Mouse (Mus musculus) heart, embryonic 16.5 days (tissue): ENCODE results near the gene Mrgbp. TPM values are rescaled to one million over a fixed set of nuclear protein-coding genes. Genes with fewer than 3 reads are reported as not detected.

Source experiments
- ATAC-seq: fragments of 200-750 bp; cut with Nextera tagmentation; replicated peaks from 2 replicates; pipeline ENCODE4 v1.8.0; 2017; ENCODE audit warnings: moderate number of reproducible peaks; ENCODE audit not compliant: insufficient read depth, low FRiP score; ENCODE audit errors: extremely low read depth
- H3K27ac ChIP-seq: fragments of 300-500 bp; sonication (generic); 2 replicates; pipeline ENCODE4 v1.5.1; 2014; ENCODE audit warnings: mild to moderate bottlenecking, low read length, control low read depth, moderate library complexity
- H3K27me3 ChIP-seq: fragments of 300-500 bp; sonication (generic); 2 replicates; pipeline ENCODE4 v1.6.1; 2014; ENCODE audit warnings: low read length, mixed read lengths; ENCODE audit not compliant: control insufficient read depth, insufficient read depth
- H3K36me3 ChIP-seq: fragments of 300-500 bp; sonication (generic); 2 replicates; pipeline ENCODE4 v1.6.1; 2014; ENCODE audit not compliant: control insufficient read depth, insufficient read depth
- H3K4me1 ChIP-seq: fragments of 300-500 bp; sonication (generic); 2 replicates; pipeline ENCODE4 v1.6.1; 2014; ENCODE audit warnings: low read length, mixed read lengths; ENCODE audit not compliant: control insufficient read depth, insufficient read depth
- H3K4me2 ChIP-seq: fragments of 300-500 bp; sonication (generic); 2 replicates; pipeline ENCODE4 v1.6.1; 2014; ENCODE audit warnings: low read depth, mild to moderate bottlenecking, control low read depth, low read length
- H3K4me3 ChIP-seq: fragments of 300-500 bp; sonication (generic); 2 replicates; pipeline ENCODE4 v1.5.1; 2014; ENCODE audit warnings: mild to moderate bottlenecking, control low read depth, low read length
- H3K9ac ChIP-seq: fragments of 300-500 bp; sonication (generic); 2 replicates; pipeline ENCODE4 v1.6.1; 2014; ENCODE audit warnings: low read length, control low read depth
- H3K9me3 ChIP-seq: fragments of 300-500 bp; sonication (generic); replicated peaks from 2 replicates; pipeline ENCODE4 v1.6.1; 2016; ENCODE audit warnings: low read length; ENCODE audit not compliant: control insufficient read depth
- WGBS: fragments of 180-500 bp; shearing (Covaris S2); extraction: QIAGEN DNeasy Blood & Tissue Kit; methylation state at CpG from one replicate; pipeline ENCODE4 v1.1.7; 2014; 5-methylcytosine and 5-hydroxymethylcytosine counted together
- polyA plus RNA-seq: library from polyadenylated mRNA; unstranded; fragments of >200 nt; fragmentation: Nextera tagmentation; extraction: Ambion mirVana; gene quantifications from 2 replicates; pipeline ENCODE4 v1.2.1, GENCODE M21; 2015

Mrgbp gene
- polyA plus RNA-seq, result 25.4 and 29.1 TPM in 2 replicates

DNA sequence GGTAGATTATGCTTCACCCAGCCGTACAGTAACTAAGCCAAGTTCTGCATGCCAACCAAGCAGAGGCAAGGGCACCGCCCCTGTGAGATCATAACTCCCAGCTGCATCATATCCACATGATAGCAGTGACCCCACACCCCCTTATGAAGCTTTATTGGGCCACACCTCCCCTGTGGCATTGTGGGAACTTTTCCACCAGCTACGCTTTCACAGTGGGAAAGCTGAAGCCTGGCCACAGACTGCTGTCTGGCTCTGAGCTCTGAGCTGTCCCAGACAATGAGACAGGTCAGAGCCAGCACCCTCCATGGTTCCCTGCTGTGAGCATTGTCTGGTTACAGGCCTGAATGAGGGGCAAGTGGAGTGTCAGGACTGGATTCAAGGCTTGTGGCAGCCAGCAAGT lies at the start of gene Mrgbp:
Gene Mrgbp, plus strand, starts transcription at position 303 of the 400 bp plus-strand sequence.
- peaks cover 12% of the 10 kb centered on the region for H3K4me1 ChIP-seq
- peaks cover 4% of the 10 kb centered on the region for H3K36me3 ChIP-seq
- H3K4me2 ChIP-seq, result no peak within 1 kb of the TSS
- H3K9ac ChIP-seq, result no peak within 1 kb of the TSS
- 0 out of 2 replicates have a peak, but pooled peaks cover 3% of the 10 kb centered on the region for H3K27me3 ChIP-seq
- H3K27ac ChIP-seq, result no peak within 1 kb of the TSS
- no peak for ATAC-seq
- H3K4me3 ChIP-seq, result no peak within 1 kb of the TSS
- 65% methylated on average over 3 of the region's 3 CpGs for WGBS
- H3K9me3 ChIP-seq, result no peaks in the 10 kb centered on the region

DNA sequence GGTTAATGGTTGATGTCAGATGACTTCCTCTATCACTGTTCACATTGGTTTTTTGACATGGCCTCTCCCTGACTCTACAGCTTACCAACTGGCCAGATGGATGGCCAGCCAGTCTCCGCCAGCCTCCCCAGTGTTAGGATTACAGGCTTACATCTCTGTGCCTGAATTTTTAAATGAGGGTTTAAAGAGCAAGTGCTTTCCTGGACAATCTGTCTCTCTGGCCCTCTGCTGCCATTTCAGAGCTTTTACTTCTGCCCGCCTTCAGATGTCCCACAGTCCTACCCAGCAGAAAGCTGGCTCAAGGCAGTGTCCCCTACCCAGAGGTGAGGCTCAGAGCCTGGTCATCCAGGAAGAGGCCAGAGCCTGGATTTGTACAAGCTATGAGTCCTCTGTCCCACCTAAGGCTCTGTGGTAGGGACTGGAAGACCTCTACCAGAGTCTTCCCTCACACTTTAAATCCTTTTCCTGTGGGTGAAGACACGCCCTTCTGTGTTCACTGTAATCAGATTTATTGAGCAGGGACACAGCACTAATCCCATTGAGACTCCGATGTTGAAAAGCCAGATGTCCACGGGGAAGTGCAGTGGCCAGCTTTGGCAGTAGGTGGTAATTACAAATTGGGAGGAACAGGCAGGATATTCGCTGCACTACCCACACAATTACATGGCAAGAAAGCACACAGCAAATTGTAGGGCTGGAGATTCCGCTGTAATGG lies 49.3 kb upstream of the Mrgbp start:
- no peak overlapping the region for H3K9ac ChIP-seq
- no peak overlapping the region for H3K4me3 ChIP-seq
- no peaks in the 10 kb centered on the region for H3K4me1 ChIP-seq
- no peak overlapping the region for H3K27ac ChIP-seq
- H3K27me3 ChIP-seq, result peaks cover 15% of the 10 kb centered on the region
- WGBS, result 70% methylated on average over 7 of the region's 7 CpGs
- H3K36me3 ChIP-seq, result no peaks in the 10 kb centered on the region
- no peaks in the 10 kb centered on the region for H3K9me3 ChIP-seq
- no peak overlapping the region for H3K4me2 ChIP-seq
- ATAC-seq, result no peak

DNA sequence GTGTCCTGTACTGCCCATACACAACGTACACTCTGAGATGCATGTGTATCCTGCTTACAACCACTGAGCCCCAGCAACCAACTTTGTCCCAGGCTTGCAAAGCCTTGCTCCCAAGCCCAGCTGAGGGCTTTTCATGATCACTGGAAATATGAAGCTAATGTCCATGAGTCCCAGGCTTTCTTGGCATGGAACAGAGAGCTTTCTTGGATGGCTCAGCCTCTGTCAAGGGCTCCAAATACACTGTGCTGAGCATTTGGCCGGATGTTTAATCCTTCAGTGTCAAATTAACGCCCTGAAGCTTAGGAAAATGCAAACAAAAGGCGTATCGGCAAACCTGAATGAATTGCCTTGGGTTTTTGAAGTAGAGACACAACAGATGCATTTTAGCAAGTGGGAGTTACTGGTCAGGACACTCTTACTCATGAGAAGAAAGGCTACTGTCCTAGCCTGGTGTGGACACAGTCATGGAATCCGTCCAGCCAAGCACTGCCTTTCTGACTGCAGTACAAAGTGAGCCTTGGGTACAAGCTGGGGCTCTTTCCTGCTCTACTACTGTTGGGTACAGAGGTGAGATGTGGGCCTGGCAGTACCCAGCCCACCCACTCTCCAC lies 48.6 kb upstream of the Mrgbp start:
- 57% methylated on average over 6 of the region's 6 CpGs for WGBS
- Histone ChIP-seq H3K9me3 (no peaks in the 10 kb centered on the region), H3K27me3 (peaks cover 9% of the 10 kb centered on the region; the same call in 1 of the 2 replicates), H3K4me1 (no peaks in the 10 kb centered on the region), H3K9ac (no peak overlapping the region), H3K4me2 (no peak overlapping the region), H3K4me3 (no peak overlapping the region), H3K36me3 (no peaks in the 10 kb centered on the region), H3K27ac (no peak overlapping the region)
- ATAC-seq, result no peak

DNA sequence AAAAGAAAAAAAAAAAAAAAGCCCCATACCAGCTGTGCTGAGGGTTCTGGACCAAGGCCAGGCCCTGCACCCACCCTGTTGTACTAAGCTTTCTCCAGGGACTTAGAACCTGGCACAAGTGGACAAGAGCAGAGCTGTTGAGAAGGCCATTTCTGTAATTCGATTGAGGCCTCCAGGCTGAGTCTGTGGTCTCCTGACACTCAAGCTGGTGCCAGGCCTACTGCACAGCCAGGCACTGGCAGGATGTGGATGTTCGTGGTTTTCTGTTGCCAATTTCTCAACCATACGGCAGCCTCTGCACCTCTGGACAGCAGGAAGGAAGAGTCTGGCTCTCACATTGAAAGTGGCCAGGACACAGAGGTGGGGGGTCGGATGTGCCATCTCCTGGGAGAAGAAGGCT lies 47.9 kb upstream of the Mrgbp start:
- Histone ChIP-seq H3K4me3 (no peak overlapping the region), H3K27me3 (peaks cover 4% of the 10 kb centered on the region; the same call in 1 of the 2 replicates), H3K4me2 (no peak overlapping the region), H3K4me1 (no peaks in the 10 kb centered on the region), H3K27ac (no peak overlapping the region), H3K36me3 (no peaks in the 10 kb centered on the region), H3K9ac (no peak overlapping the region), H3K9me3 (no peaks in the 10 kb centered on the region)
- 54% methylated on average over 4 of the region's 4 CpGs for WGBS
- ATAC-seq, result no peak

DNA sequence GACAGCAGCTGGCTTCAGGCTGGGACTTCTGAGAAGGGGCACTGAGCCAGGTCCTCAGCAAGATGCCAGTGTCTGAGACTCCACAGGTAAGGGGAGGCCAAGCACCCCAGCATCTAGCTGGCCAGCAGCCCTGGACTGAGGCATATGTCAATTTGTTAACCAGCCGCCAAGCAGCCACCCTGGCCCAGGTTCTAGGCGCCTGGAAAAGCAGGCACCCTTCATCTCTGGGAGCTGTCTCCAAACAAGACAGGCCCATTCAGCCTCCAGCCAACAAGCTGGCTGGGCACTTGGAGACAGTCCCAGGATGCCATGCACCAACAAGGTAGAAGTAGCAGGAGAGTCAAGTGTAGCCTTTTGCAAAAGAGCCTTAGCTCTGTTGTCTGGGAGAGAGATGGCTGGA lies 37.4 kb upstream of the Mrgbp start:
- H3K27ac ChIP-seq, result no peak overlapping the region
- no peaks in the 10 kb centered on the region for H3K4me1 ChIP-seq
- no peaks in the 10 kb centered on the region for H3K27me3 ChIP-seq
- H3K4me3 ChIP-seq, result no peak overlapping the region
- H3K36me3 ChIP-seq, result no peaks in the 10 kb centered on the region
- no peak for ATAC-seq
- 81% methylated on average over 2 of the region's 2 CpGs for WGBS
- H3K4me2 ChIP-seq, result no peak overlapping the region
- H3K9ac ChIP-seq, result no peak overlapping the region
- no peaks in the 10 kb centered on the region for H3K9me3 ChIP-seq

DNA sequence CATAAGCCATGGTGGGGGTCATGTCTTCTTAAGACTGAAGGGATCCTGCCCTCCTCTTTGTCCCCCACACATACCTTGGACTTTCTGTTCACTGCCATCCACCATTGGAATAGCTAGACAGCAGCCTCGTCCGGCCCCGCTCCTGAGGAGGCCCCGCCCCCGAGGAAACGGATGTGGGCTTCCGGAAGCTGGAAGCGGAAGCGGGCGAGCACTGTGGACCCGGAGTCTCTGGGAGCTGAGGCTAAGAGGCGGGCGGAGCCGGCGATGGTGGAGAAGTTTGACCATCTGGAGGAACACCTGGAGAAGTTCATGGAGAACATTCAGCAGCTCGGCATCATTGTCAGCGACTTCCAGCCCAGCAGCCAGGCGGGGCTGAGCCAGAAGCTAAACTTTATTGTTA lies 36.1 kb upstream of the Mrgbp start:
- no peaks in the 10 kb centered on the region for H3K27me3 ChIP-seq
- WGBS, result 71% methylated on average over 18 of the region's 18 CpGs
- no peak overlapping the region for H3K27ac ChIP-seq
- H3K4me3 ChIP-seq, result no peak overlapping the region
- H3K9ac ChIP-seq, result no peak overlapping the region
- H3K9me3 ChIP-seq, result no peaks in the 10 kb centered on the region
- ATAC-seq, result no peak
- H3K36me3 ChIP-seq, result no peaks in the 10 kb centered on the region
- H3K4me2 ChIP-seq, result no peak overlapping the region
- no peaks in the 10 kb centered on the region for H3K4me1 ChIP-seq

DNA sequence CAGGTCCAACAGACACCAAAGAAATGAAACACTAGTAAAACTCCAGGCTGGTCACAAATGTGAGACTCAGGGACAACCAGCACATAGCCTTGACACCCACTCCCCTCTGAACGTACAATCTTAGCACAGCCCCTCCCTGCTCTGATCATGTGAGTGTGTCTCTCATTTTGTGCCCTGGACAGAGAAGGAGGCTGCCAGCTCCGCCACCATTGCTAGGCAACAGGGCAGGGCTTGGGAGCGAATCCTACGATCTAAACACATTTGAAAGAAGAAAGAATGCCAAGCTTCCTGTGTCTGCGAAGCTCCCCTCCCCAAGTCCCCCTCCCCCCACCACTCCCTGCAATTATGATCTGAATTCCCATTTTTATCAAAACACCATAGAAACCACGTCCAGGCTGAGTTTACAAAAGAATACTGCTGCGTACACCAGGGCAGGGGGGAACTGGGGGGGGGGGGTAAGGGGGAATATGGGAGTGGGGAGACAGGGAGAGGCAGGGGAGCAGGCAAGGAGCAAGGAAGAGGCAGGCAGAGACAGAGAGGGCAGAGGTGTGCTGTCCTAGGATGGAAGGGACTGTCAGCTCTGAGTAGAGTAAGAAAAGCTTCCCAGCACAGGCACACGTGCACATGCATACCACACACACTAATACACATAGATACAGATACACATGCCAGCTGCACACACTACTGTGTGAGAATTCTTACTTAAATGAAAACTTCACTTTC lies 33.6 kb upstream of the Mrgbp start:
- Histone ChIP-seq H3K4me2 (no peak overlapping the region), H3K27ac (no peak overlapping the region), H3K36me3 (no peaks in the 10 kb centered on the region), H3K4me3 (no peak overlapping the region), H3K9me3 (no peaks in the 10 kb centered on the region), H3K4me1 (no peaks in the 10 kb centered on the region), H3K27me3 (no peaks in the 10 kb centered on the region), H3K9ac (no peak overlapping the region)
- ATAC-seq, result no peak
- WGBS, result 29% methylated on average over 8 of the region's 8 CpGs

DNA sequence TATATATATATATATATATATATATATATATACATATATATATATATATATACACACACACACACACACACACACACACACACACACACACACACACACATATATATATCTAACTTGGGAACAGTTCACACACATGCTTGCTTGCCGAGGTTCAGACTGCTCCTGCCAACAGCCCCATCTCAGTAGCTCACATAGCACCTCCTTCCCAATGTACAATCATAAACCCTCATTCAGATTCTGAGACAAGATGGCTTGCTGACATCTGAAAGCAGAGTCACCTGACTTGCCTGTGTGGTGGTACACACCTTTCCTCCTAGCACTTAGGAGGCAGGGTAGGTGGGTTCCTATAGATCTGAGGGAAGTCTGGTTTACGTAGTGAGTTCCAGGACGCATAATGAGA lies 28.8 kb upstream of the Mrgbp start:
- H3K4me3 ChIP-seq, result no peak overlapping the region
- WGBS, result 69% methylated on average over 3 of the region's 3 CpGs
- no peak overlapping the region for H3K9ac ChIP-seq
- H3K27me3 ChIP-seq, result no peaks in the 10 kb centered on the region
- no peak overlapping the region for H3K27ac ChIP-seq
- H3K36me3 ChIP-seq, result no peaks in the 10 kb centered on the region
- no peak overlapping the region for H3K4me2 ChIP-seq
- no peaks in the 10 kb centered on the region for H3K9me3 ChIP-seq
- H3K4me1 ChIP-seq, result no peaks in the 10 kb centered on the region
- no peak for ATAC-seq

DNA sequence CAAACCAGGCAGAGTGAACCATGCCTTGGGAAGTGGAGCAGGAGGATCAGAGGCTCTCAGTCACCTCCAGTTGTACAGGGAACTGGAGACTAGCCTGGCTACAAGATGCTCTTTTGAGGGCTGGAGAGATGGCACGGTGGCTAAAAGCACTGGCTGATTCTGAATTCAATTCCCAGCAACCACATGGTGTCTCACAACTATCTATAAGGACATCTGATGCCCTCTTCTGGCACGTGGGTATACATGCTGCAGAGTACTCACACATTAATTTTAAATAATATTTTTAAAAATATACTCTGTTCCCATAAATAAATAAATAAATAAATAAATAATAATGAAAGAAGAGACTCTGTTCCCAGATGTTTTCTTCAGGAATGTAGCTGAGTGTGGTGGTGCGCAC lies 25.9 kb upstream of the Mrgbp start:
- H3K9ac ChIP-seq, result no peak overlapping the region
- H3K36me3 ChIP-seq, result no peaks in the 10 kb centered on the region
- H3K9me3 ChIP-seq, result peaks cover under 1% of the 10 kb centered on the region; the same call in 1 of the 2 replicates
- no peak for ATAC-seq
- H3K27ac ChIP-seq, result no peak overlapping the region
- H3K4me2 ChIP-seq, result no peak overlapping the region
- no peak overlapping the region for H3K4me3 ChIP-seq
- no peaks in the 10 kb centered on the region for H3K27me3 ChIP-seq
- no peaks in the 10 kb centered on the region for H3K4me1 ChIP-seq
- WGBS, result 54% methylated on average over 3 of the region's 3 CpGs
